Mouse (Mus musculus) urinary bladder, adult 18-20 months (tissue): ENCODE measurements around the gene Ccdc9.
"Not testable (repeated sequence)": the region's sequence is repeated elsewhere in the genome, so short reads cannot be mapped to it uniquely, and the experiment has no call there.

Experiments used
- DNase-seq, 2 experiments: peaks; one replicate each; pipeline ENCODE4 v3.0.0; 2022; ENCODE audit warnings: low spot score in 2 of 2, mixed read lengths in 2 of 2

Ccdc9 gene

GRCm38 (mm10) chr7:16308555-16309317 lies 22.1 kb upstream of the Ccdc9 start:
- peak in 1 of 2 experiments; percentile 19 for DNase-seq

GRCm38 (mm10) chr7:16308093-16308492 lies 21.5 kb upstream of the Ccdc9 start, which contains the start of gene Bbc3:
Gene Bbc3 (plus strand): TSS chr7:16308393.
- not testable (repeated sequence) for DNase-seq

- DNase-seq, result not testable (repeated sequence)
These were observed 20.5 kb upstream of the Ccdc9 start for GRCm38 (mm10) chr7:16307141-16307540.

- DNase-seq, result peak; percentile 62 to 72
These were observed 12.9 kb upstream of the Ccdc9 start for GRCm38 (mm10) chr7:16299419-16300035.

- DNase-seq, result no peak
These were observed 12.3 kb upstream of the Ccdc9 start for GRCm38 (mm10) chr7:16298927-16299326.

GRCm38 (mm10) chr7:16297616-16298015 lies 11.0 kb upstream of the Ccdc9 start:
- DNase-seq, result no peak

GRCm38 (mm10) chr7:16296766-16297390 lies 10.3 kb upstream of the Ccdc9 start:
- peak; percentile 75 to 84 for DNase-seq

GRCm38 (mm10) chr7:16296146-16296545 lies 9.6 kb upstream of the Ccdc9 start:
- DNase-seq, result no peak

GRCm38 (mm10) chr7:16295321-16295900 lies 8.8 kb upstream of the Ccdc9 start:
- peak; percentile 61 to 73 for DNase-seq

GRCm38 (mm10) chr7:16294837-16295236 lies 8.2 kb upstream of the Ccdc9 start:
- DNase-seq, result peak; percentile 91 to 92

GRCm38 (mm10) chr7:16294346-16294745 lies 7.8 kb upstream of the Ccdc9 start:
- DNase-seq, result no peak

GRCm38 (mm10) chr7:16287791-16288190 lies 1.2 kb upstream of the Ccdc9 start:
- no peak for DNase-seq

GRCm38 (mm10) chr7:16287016-16287415 lies 421 bp upstream of the Ccdc9 start:
- DNase-seq, result no peak

GRCm38 (mm10) chr7:16285450-16286025 lies 1.1 kb downstream of the Ccdc9 start:
- peak; percentile 69 to 82 for DNase-seq

GRCm38 (mm10) chr7:16284904-16285303 lies 1.7 kb downstream of the Ccdc9 start:
- DNase-seq, result no peak

- no peak for DNase-seq
These were observed 2.6 kb downstream of the Ccdc9 start for GRCm38 (mm10) chr7:16284001-16284400.

- DNase-seq, result no peak
These were observed 4.3 kb downstream of the Ccdc9 start for GRCm38 (mm10) chr7:16282334-16282733.

- no peak for DNase-seq
These were observed 5.9 kb downstream of the Ccdc9 start for GRCm38 (mm10) chr7:16280721-16281120.

- no peak for DNase-seq
These were observed 11.4 kb downstream of the Ccdc9 start for GRCm38 (mm10) chr7:16274922-16275890.

- DNase-seq, result peak; percentile 42 to 63
These were observed 12.8 kb downstream of the Ccdc9 start for GRCm38 (mm10) chr7:16273766-16274140.
